Mouse (Mus musculus) frontal cortex, postnatal 14 days (tissue): ENCODE data around the gene Usp28.
"Not testable (repeated sequence)": the region's sequence is repeated elsewhere in the genome, so short reads cannot be mapped to it uniquely, and the experiment has no call there.

Experiments used
- DNase-seq, 2 experiments: peaks; one replicate each; pipeline ENCODE4 v3.0.0; 2022; ENCODE audit warnings: low spot score in 2 of 2

Usp28 gene

DNA sequence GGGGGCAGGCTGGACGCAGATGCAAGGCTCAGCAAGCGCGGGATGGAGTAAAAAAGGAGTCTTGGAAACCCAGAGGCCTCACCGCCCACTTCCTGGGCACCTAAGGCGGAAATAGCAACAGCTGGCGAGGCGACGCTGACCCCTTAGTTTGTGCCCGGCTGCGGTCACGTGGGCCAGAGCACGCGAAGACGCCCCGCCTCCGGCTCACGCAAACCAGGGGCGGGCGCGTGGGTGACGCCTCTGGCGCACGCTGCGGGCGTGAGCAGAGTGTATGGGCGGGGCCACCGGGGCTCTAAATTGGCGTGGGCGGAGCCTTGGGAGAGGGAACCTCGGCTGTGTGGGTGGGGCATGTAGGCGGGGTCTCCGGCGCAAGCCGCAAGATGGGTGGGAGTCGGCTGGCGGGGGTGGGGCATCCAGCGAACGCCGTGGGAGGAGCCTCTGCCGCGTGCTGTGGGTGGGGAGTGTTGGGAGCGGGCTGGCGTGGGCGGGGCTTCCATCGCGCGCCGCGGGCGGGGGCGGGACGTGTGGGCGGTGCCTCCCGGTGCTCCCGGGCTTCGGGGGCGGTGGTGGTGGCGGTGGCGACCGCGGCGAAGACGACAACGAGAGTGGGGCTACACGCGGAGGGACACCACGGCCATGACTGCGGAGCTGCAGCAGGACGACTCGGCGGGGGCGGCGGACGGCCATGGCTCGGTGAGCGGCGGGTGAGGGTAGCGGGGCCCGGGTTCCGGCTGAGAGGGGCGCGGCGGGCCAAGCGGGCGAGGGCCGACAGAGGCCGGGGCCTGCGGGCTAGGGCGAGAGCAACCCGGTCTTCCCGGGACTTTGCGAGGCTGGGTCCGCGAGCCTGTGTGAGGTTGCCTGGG, at the start of gene Usp28:
Usp28 (plus strand) TSS at position 531 of the 863 bp plus-strand sequence.
- DNase-seq: peak; percentile 96

DNA sequence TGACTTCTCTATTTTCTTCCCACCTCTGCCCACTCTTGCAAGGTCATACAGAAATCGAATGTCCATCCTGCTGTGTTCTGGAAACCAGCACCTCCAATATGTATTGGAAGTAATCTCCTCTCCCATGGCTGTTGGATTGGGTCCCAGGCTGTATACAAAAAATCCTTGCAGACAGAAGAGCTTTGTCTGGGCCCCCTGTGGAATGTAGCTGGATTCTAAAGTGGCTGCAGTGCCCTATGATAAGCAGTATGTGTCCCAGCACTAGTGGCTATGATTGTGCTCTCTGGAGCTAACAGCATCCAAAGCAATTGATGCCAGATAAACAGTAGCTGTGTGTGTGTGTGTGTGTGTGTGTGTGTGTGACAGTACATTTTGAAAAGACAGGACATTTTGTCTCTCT, 42.8 kb upstream of the Usp28 start:
- DNase-seq: no peak

DNA sequence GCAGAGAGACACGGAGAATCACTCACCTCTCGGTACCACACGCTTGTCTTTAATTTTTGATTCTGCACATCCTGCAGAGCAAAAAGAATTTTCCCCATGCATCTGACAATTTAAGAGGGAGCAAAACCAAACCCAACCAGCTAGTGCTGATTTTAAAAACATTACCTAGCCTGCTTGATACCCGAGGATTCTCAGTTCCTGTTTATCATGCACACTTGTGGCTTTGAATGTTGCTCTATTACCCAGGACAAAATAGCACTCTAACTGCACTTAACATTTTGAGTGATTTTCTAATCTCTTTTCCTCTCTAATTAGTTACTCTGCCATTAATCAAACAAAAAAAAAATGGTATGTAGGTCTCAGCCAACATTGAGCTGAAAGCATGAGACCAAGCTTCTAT, 37.6 kb upstream of the Usp28 start:
- DNase-seq: no peak

DNA sequence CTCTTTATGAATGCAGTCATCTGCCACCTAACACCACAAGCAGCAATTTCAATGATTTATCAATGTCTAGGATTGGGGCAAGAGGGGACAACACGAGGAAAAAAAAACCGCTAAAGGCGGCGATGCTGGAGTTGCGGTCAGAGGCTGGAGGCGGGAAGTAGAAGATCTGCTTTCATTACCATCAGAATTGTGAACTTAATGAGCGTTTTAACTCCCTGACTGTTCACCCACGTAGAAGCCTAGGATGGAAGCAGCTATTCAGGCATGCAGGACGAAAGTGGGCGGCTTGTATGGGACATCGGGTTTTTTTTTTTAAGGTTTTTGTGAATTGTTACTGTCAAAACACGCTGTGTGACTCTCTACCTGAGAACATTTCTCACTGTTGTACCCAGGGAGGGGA, 23.9 kb upstream of the Usp28 start:
- no peak for DNase-seq

DNA sequence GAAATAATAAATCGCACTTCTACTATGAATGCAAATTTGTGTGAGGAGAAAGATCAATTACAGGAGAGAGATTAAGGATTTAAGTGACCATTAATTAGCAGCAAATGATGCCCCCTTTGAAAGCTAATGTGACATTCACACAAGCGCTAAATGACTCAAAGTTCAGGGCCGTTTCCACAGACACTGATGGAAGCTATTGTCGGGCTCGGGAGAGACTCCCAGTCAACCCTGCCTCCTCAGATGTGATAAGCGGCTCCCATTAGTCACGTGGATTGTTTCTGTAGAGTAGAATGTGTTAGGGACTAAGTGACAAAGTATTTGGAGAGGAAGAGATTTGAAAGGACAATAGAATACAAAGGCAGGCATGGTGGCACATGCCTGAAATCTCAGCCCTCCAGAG, 23.0 kb upstream of the Usp28 start:
- DNase-seq: no peak

DNA sequence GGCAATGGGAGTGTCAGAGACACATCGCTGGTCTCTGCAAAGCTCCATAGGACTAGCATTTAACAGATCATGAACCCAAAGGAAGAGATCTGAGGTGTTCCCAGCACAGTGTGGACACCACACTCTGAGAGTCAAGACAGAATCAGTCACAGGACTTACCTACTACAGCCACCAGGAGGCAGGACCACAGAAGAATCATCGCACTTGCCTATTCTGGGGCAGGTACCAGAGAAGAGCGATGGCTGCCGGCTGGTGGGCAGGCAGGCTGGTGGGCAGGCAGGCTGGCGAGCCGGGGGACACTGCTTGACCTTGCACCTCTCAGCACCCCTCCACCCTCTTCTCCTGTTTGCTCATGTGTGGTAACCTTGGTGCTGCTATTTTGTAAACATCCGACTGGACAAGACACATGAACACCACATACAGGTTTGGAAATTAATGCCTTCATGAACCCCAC, 20.6 kb upstream of the Usp28 start, which contains the start of gene Htr3b:
Htr3b (minus strand) TSS at position 404 of the 454 bp plus-strand sequence.
- DNase-seq: no peak

DNA sequence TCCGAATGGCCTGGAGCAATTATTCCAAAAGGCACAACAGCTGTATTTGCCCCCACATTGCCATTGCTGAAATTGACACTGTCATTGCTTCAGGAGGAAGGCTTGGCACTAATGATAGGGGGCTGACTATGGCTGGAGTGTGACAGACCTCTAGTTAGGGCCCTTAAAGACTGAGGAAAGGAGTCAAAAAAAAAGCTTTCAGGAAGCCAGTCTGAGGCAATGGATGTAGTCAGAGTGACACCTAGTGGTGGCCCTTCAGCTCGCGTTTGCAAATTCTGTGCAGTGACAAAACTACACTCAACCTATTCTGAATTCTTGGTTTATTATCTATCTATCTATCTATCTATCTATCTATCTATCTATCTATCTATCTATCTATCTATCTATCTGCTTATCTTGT, 12.7 kb upstream of the Usp28 start:
- peak in 1 of 2 experiments; percentile 57 for DNase-seq

DNA sequence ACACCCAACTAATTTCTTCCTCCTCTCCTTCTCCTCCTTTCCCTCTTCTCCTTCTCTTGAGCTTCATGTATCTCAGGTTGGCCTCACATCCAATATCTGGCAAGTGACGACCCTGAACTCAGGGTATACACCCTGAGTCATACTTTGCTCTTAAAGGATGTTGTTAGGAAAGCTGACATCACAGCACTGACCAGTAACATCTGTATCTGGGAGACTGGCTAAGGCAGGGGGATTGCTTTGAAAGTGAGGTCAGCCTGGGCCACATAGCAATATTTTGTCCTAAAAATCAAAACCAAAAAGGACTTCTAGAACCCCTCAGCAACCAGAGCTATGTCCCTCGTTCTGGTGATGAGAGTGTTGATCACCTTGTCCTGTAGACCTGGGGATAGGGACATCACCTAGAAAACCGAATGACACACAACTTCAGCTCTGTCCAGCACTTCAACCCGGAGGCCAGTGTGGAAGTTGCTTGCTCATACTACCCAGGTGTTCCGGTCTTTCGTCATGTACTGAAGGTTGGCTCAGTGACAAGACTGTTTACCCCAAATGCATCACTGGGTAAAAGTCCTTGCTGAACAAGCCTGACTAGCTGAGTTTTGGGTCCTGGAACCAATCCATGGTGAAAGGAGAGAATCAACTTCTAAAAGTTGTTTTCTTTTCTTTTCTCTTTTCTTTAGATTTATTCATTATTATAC, 8.4 kb upstream of the Usp28 start:
- DNase-seq: no peak

DNA sequence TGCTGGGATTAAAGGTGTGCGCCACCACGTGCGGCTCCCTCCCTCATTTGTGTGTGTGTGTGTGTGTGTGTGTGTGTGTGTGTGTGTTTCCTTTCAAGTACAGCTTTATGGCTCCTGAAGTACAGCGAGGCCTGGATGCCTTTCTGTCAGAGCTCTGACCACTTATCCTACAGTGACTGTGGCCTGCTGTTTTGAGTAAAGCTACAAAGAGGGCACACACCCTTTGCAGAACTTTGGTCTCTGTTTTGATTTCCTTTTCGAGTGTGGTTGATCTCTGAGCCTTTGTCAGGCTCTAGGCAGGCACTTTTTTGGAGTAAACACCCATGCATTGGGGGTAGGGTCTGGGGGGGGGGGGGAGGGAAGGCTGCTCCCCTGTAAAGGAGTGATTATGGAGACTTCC, 4.8 kb upstream of the Usp28 start:
- DNase-seq: no peak

DNA sequence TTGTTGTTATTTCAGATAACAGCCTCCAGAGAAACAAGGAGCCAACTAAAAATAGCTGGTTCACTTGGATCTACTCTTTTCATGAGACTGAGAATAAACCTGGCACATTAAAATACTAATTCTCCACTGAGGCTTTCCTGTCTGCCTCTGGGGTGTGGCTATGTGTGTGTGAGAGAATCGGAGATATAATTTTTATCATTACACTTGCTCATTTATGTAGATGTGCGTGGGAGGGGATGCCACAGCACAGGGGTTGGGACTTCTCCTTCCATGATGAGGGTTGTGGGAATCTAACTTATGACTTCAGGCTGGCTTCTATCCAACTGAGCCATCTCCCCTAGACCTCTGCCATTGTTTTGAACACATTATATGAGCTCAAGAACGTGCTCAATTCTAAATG, 4.4 kb upstream of the Usp28 start:
- no peak for DNase-seq

DNA sequence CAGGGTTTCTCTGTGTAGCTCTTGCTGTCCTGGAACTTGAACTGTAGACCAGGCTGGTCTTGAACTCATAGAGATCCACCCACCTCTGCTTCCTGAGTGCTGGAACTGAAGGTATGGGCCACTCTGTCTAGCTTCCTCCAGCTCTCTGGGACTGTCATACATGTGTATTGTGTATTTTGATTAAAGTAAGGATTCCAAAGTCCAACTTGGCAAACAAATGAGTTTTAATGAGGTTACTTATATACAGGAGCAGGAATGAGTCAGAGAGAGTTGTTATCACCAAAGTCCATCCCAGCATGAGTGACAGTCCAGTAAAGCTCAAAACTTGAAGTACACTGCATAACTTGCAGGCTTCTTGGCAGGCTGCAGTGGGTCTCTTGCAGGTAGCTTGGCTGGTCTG, 3.3 kb upstream of the Usp28 start:
- DNase-seq: no peak

DNA sequence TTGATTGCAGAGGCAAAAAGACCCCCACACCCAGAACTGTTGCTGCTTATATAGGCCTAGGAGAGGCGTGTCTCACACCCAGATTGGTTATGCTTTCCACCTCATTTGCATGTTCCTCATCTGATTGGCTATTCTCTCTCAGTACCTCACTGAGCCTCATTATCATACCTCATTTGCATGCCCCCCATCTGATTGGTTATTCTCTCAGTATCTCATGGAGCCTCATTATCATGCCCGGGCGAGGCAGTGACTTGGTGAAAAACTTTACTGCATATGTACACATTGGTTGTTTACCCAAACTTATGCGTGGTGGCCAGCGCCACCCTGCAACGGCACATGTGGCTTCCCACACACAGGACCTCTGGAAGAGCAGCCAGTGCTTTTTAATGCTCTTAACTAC, 1.4 kb upstream of the Usp28 start:
- DNase-seq: not testable (repeated sequence)

DNA sequence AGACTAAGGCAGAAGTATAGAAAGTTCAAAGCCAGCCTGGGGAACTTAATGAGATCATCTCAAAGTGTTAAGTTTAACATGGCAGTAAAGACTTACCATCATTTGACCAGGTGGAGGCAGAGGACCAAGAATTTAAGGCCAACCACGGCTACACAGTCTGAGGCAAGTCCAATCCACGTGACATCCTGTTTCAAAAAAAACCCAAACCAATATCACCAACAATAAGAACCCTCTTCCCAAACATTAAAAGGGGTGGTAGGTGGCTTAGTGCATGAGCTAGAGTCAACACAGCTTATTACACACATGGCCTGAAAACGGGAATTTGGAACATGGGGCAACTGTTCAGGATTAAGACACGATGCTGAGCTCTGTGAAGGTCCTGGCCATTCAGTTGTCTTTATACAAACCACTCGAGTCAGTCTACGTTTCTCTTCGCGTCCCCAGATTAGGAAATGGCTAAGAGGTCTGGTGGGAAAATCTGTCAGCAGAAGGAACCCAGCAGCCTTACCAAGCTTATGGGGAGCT, 793 bp upstream of the Usp28 start:
- no peak for DNase-seq

DNA sequence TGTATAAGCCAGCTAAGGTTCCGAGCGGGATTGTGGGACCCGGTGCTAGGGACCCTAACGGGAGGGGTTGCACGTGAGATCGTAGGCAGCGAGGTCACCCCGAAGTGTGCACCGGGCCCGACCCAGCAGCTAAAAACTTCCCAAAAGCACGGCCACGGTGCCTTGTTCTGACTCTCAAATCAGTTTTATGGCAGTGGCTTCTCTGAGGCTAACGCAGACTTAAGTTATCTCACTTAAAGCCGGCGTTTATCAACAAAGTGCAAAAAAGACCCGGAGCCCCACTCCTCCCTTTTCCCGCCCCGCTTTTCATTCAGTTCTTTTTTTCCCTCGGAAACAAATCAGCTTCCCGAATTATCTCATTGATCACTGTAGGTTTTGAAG, 523 bp downstream of the Usp28 start:
- DNase-seq: no peak

DNA sequence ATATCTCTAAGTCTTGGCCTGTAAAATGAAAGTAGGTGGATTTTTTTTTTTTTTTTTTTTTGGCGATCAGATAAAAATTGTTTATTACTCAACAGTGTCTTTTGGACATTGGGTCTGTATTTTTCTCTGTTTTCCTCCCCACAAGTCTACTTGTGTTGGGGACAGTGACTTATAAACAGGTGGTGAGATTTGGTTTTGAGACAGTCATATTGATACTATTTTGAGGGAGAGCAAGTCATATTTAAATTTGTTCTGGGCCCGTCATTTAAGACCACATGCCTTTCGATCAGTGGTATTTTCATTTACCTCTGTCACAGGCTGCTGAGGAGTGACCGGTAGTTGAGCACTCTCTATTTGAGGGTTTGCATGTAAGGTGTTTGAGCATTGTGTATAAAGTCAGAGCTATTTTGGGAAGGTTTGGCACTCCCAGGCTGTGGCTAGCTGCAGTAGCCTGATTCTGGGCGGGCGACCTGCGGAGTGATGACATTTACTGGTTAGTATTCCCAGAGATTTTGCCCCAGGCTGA, 1.5 kb downstream of the Usp28 start:
- DNase-seq: peak in 1 of 2 experiments; percentile 17

DNA sequence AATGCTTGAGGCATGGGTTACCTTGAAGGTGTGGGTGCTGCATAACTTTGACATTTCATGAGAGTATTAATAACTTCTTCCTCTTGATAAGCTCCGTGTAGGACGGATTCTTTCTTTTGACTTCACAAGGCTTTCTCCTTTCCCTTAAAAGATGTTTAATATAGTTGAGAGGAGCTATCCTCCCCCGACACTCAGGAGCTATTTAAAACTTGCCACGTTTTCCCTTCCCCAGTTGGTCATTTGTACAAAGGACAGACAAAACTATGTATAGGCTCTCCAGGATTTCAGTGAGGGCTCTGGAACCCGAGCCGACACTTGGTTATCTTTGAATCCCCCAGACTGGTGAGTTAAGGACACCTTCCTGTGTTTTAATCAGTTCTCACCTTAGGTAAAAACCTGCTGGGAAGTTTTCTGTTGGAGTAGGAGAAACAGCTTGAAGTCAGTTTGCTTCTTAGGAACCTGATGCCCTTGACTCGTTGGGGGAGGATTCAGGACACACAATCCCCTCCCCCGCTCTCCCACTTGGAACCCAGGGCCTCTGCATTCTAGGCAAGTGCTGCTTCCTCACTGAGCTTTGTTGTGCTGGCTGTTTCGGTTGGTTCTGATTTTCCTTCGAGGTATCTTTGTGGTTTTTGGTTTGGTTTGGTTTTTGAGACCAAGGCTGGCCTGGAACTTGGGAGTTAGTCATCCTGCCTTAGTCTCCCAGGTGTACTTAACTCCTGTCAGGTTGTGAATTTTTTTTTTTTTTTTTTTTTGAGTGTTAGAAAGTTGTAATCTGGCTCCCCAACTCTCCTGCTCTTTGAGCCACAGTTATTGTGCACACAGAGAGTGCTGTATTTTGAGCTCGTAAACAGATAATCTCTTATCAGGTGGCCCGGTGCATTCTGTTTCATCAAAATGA, 2.3 kb downstream of the Usp28 start:
- no peak for DNase-seq

DNA sequence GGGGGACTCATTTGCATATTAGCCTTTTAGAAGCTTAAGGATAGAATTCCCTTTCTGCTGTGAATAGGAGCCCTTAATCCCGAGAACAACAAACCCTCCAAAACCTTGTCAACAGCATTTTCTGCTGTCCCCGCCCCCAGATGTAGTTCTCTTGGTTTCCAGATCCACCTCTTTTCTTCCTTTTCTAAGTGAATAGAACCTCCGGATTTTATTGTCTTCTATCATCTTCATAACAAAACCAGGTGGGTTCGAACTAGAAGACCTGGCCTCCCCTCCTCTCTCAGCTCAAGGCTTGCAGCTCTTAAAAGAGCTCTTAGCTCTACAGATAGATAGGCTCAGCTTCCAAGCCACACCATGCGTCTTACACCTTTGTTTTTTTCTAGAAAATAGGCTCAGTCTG, 6.5 kb downstream of the Usp28 start:
- DNase-seq: no peak

DNA sequence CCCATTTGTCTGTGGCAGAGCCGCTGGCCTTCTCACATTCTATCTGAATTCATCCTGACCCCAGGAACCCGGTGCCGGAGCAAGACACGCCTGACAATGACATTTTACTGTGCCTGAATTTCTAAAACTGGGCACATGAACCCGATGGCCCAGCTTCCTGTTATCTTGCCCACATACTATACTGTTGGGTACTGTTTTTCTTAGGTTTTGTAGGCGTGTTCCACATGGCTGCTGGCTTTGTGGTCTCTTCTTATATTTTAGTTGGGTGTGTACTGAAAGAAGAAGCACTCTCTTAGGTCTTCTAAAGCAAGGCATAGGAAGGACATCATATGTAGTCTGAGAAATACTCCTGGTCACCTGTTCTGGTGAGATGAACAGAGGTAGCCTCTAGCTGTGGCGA, 9.6 kb downstream of the Usp28 start:
- no peak for DNase-seq

DNA sequence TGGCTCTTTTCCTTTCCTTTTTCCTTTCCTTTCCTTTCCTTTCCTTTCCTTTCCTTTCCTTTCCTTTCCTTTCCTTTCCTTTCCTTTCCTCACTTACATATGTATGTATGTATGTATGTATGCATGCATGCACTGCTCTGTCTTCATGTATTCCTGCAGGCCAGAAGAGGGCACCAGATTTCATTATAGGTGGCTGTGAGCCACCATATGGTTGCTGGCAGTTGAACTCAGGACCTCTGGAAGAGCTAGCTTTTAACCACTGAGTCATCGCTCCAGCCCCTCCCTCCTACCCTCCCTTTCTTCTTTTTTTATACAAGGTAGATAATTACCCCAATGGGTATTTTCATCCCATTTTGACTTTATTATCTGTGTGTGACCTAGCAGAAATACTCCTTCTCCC, 10.6 kb downstream of the Usp28 start:
- no peak for DNase-seq

DNA sequence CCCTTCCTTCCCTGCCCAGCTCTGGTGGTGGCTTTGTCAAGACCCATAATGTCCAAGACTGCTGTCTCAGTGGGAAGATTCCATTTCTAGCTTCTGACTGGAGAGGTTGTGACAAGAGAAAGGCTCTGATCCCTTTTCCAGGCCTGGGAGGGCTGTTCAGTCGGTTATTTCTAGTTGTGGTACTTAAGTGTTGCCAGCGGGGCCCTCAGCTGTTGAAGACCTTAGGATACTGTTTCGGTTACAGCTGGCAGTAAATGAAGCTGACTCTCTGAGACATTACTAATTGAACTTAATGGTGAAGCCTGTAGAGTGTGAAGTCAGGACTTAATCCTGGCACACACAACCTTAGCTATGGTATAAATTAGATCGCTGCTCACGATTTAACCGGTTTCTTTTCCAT, 14.1 kb downstream of the Usp28 start:
- no peak for DNase-seq

DNA sequence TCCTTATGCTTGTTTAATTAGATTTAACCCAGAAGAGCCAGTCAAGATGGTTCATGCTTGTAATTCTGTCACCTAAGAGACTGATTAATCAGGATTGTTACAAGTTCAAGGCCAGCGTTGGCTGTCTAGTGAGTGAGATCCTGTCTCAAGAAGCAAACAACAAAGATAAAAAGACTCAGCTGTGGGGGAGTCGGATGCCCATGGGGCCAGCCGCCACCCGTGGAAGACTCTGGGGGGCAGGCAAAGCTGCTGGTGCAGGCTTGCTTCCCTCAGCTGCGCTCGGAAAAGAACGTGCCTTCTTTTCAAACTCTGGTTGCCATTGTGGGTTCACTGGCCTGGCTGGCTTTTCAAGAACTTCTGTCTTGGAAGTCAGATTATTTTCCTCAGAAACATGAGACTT, 30.6 kb downstream of the Usp28 start:
- DNase-seq: no peak

DNA sequence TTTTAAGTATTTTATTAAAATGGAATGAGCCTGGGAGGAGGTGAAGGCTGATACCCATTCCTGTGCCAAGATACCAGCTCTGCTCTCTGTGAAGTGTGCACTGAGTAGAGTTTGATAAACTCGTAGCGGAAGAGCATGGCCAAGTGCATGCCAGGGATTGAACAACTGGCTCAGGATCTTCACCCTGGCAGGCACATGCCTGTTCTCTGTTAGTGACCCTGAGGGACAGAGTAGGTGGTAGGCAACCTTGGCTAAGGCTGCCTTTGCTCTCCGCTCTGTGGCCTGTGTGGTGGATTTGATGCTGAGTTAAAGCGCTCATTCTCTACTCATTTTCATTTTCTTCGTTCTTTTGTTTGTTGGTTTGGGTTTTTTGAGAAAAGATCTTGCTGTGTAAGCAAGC, 36.1 kb downstream of the Usp28 start:
- no peak for DNase-seq
